Mouse (Mus musculus) midbrain, embryonic 13.5 days (tissue): Measurements from ENCODE around the gene Plxnb1. TPM values are rescaled to one million over a fixed set of nuclear protein-coding genes. Genes with fewer than 3 reads are reported as not detected.

ENCODE experiments used
- ATAC-seq: fragments of 200-750 bp; cut with Nextera tagmentation; 2 replicates; pipeline ENCODE4 v1.8.0; 2017; ENCODE audit warnings: mild to moderate bottlenecking, moderate TSS enrichment, moderate library complexity
- H3K27ac ChIP-seq: fragments of 300-500 bp; sonication (generic); 2 replicates; pipeline ENCODE4 v1.5.1; 2015; ENCODE audit warnings: inconsistent platforms, mild to moderate bottlenecking, moderate library complexity
- H3K27me3 ChIP-seq: fragments of 300-500 bp; sonication (generic); 2 replicates; pipeline ENCODE4 v1.6.1; 2015; ENCODE audit warnings: mild to moderate bottlenecking, inconsistent platforms
- H3K36me3 ChIP-seq: fragments of 300-500 bp; sonication (generic); 2 replicates; pipeline ENCODE4 v1.6.1; 2015; ENCODE audit warnings: mild to moderate bottlenecking, inconsistent platforms
- H3K4me1 ChIP-seq: fragments of 300-500 bp; sonication (generic); replicated peaks from 2 replicates; pipeline ENCODE4 v1.6.1; 2015; ENCODE audit warnings: inconsistent platforms
- H3K4me2 ChIP-seq: fragments of 300-500 bp; sonication (generic); replicated peaks from 2 replicates; pipeline ENCODE4 v1.6.1; 2015; ENCODE audit warnings: moderate library complexity, mild to moderate bottlenecking, inconsistent platforms
- H3K4me3 ChIP-seq: fragments of 300-500 bp; sonication (generic); replicated peaks from 2 replicates; pipeline ENCODE4 v1.5.1; 2015; ENCODE audit warnings: mild to moderate bottlenecking, inconsistent platforms
- H3K9ac ChIP-seq: fragments of 300-500 bp; sonication (generic); replicated peaks from 2 replicates; pipeline ENCODE4 v1.6.1; 2015; ENCODE audit warnings: mild to moderate bottlenecking, inconsistent platforms
- H3K9me3 ChIP-seq: fragments of 300-500 bp; sonication (generic); 2 replicates; pipeline ENCODE4 v1.6.1; 2016; ENCODE audit warnings: mild to moderate bottlenecking, inconsistent platforms
- WGBS: fragments of 180-500 bp; shearing (Covaris S2); methylation state at CpG from one replicate; pipeline ENCODE4 v1.1.7; 2015; 5-methylcytosine and 5-hydroxymethylcytosine counted together
- polyA plus RNA-seq: library from polyadenylated mRNA; unstranded; fragments of >200 nt; fragmentation: Nextera tagmentation; extraction: Ambion mirVana; gene quantifications from 2 replicates; pipeline ENCODE4 v1.2.1, GENCODE M21; 2015

The Plxnb1 gene
- polyA plus RNA-seq, 1 experiment from 2014 or later, result 33.3 TPM

DNA sequence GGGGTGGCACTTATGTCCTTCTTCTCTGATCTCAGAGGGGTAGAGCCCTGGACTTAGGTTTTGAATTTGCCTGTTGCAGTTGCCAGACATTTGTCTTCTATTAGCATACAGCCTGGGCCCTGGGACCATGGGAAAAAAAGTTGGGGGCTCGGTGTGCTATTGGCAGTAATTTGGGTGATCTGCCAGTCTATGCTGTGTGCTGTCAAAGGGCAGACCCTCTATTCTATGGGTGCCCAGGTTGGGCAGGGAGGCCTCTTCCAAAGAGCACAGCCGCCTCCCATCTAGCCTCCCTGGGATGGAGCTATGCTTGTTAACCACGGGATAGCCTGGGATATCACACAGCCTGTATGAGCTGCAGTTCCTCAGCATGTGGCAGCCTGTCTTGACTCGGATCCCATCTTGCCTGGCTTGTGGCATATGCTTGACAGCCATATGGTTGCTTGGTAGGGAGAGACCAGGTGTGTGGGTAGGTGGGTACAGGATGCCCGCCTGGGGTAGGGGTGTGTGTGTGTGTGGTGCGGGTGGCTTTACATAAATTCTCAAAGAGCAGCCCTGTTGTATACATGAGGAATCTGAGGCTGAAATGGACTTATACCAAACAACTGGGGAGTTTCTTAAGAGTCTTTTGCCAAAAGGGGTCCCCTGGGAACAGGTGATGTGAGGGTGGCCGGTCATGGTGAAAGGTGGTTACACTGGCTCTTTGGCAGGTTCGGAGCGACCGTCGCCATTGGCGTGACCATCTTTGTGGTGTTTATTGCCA lies 39.7 kb upstream of the Plxnb1 start:
- H3K27me3 ChIP-seq, result no peaks in the 10 kb centered on the region
- peaks cover 25% of the 10 kb centered on the region for H3K4me1 ChIP-seq
- WGBS, result 88% methylated on average over 12 of the region's 12 CpGs
- H3K9me3 ChIP-seq, result no peaks in the 10 kb centered on the region
- peak overlapping the region; percentile 55 for H3K9ac ChIP-seq
- H3K36me3 ChIP-seq, result peaks cover 36% of the 10 kb centered on the region
- peak overlapping the region; percentile 34 for H3K4me3 ChIP-seq
- peak overlapping the region; percentile 50 for H3K4me2 ChIP-seq
- peak overlapping the region; percentile 30; the same call in 1 of the 2 replicates for H3K27ac ChIP-seq
- no peak for ATAC-seq

DNA sequence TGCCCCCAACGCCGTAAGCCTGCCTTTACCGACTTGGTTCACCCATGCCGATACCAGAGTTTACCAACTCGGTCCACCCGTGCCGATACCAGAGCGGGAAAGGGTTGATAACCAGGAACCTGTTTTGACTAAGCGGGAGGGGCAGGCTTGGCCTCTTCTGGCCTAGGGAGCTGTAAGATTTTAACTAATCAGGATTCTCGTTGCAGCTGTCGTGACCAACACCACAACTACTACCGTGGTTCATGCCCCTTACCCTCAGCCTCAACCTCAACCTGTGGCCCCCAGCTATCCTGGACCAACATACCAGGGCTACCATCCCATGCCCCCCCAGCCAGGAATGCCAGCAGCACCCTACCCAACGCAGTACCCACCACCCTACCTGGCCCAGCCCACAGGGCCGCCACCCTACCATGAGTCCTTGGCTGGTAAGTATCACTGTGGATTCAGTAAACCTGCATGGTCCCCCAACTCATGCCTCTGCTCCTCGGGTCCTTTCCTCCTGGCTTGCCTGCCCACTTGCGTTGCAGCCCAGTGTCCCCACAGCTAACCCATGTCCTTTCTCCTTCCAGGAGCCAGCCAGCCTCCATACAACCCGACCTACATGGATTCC lies 39.0 kb upstream of the Plxnb1 start:
- no peaks in the 10 kb centered on the region for H3K27me3 ChIP-seq
- 94% methylated on average over 17 of the region's 17 CpGs for WGBS
- no peak overlapping the region for H3K27ac ChIP-seq
- 0 out of 2 replicates have a peak overlapping the region, but pooled peaks have one; percentile 25 for H3K9ac ChIP-seq
- no peaks in the 10 kb centered on the region for H3K9me3 ChIP-seq
- no peak overlapping the region for H3K4me2 ChIP-seq
- ATAC-seq, result no peak
- peaks cover 44% of the 10 kb centered on the region for H3K36me3 ChIP-seq
- H3K4me3 ChIP-seq, result no peak overlapping the region
- H3K4me1 ChIP-seq, result peaks cover 25% of the 10 kb centered on the region

DNA sequence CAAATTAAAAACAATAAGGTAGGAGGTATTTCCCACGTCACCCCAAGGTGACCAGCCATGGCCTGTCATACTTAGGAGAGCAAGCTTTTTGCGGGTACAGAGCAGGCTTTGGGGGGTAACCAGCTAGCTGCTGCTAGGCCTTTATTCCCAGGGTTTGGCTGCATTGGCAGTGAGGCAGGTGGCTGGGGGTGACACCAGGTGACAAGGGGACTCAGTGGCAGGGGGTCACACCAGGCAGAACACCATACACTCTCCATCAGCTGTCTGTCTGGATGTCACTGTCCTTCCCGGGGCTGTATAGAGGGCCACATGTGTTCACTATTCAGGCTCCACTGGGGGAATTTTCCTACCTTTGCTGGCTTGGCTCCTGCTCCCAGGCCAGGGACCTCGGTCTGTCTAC lies 38.3 kb upstream of the Plxnb1 start:
- Histone ChIP-seq H3K4me2 (no peak overlapping the region), H3K27me3 (no peaks in the 10 kb centered on the region), H3K9ac (no peak overlapping the region), H3K4me3 (no peak overlapping the region), H3K9me3 (no peaks in the 10 kb centered on the region), H3K36me3 (peaks cover 48% of the 10 kb centered on the region), H3K4me1 (peaks cover 25% of the 10 kb centered on the region), H3K27ac (no peak overlapping the region)
- no peak for ATAC-seq
- 92% methylated on average over 4 of the region's 4 CpGs for WGBS

DNA sequence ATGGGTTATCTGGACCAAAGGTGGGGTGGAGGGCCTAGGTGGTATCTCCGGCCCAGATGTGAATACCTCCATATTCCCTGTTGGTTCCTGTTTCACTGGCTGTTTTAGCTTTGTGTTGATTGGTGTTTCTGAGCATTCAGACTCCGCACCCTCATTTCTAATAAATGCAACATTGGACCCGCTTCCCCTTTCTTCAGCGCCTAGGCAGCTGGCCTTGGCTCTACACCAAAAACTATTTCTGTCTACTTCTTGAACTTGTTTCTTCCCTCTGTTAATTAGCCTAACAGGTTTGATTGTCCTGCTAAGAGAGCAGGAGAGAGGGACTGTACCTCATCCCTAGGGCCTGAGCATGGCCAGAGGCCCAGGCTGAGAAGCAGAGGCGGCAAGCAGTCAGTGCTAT lies 37.6 kb upstream of the Plxnb1 start:
- peaks cover 53% of the 10 kb centered on the region for H3K36me3 ChIP-seq
- no peak for ATAC-seq
- H3K9ac ChIP-seq, result no peak overlapping the region
- no peaks in the 10 kb centered on the region for H3K27me3 ChIP-seq
- H3K4me2 ChIP-seq, result no peak overlapping the region
- no peak overlapping the region for H3K27ac ChIP-seq
- no peak overlapping the region for H3K4me3 ChIP-seq
- 95% methylated on average over 5 of the region's 5 CpGs for WGBS
- peaks cover 25% of the 10 kb centered on the region for H3K4me1 ChIP-seq
- H3K9me3 ChIP-seq, result no peaks in the 10 kb centered on the region

DNA sequence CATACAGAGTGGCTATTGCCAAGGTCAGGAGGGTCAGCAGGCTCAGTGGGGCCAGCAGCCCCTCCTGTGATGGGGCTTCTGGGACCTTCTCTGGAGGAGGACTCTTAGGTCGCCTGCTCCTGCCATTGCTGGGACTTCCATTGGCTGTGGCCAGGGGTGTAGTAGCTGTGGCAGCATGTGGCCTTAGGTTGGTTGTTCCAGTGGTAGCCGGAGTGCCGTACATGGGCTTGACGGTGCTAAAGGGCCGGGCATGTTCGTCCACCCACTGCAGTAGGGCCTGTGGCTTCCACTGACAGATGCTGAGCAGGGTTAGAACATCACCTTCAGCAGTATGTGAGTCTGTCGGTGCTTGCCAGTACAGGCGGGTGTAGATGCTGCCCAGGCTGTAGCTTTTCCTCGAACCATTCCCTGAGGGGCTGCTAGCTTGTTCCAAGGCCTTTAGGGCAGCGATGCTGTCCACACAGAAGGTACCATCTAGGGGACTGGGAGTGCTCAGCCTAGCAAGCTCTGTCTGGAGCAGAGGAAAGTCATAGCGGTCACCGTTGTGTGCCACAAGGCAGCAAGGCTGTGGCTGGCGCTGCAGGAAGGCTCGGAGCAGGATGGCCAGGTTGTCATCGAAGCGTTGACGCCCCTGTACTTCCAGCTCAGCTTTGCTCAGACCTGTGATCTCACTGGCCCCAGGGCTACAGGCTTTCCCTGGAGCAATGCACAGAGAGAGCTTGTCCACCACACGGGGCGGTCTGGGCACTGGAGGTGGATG lies 37.0 kb upstream of the Plxnb1 start:
- H3K4me3 ChIP-seq, result no peak overlapping the region
- no peaks in the 10 kb centered on the region for H3K9me3 ChIP-seq
- 95% methylated on average over 19 of the region's 19 CpGs for WGBS
- H3K27ac ChIP-seq, result no peak overlapping the region
- H3K9ac ChIP-seq, result peak overlapping the region; percentile 69
- peak overlapping the region; percentile 57; the same call in 1 of the 2 replicates for H3K4me2 ChIP-seq
- no peaks in the 10 kb centered on the region for H3K27me3 ChIP-seq
- ATAC-seq, result no peak
- H3K36me3 ChIP-seq, result peaks cover 59% of the 10 kb centered on the region
- peaks cover 25% of the 10 kb centered on the region for H3K4me1 ChIP-seq

DNA sequence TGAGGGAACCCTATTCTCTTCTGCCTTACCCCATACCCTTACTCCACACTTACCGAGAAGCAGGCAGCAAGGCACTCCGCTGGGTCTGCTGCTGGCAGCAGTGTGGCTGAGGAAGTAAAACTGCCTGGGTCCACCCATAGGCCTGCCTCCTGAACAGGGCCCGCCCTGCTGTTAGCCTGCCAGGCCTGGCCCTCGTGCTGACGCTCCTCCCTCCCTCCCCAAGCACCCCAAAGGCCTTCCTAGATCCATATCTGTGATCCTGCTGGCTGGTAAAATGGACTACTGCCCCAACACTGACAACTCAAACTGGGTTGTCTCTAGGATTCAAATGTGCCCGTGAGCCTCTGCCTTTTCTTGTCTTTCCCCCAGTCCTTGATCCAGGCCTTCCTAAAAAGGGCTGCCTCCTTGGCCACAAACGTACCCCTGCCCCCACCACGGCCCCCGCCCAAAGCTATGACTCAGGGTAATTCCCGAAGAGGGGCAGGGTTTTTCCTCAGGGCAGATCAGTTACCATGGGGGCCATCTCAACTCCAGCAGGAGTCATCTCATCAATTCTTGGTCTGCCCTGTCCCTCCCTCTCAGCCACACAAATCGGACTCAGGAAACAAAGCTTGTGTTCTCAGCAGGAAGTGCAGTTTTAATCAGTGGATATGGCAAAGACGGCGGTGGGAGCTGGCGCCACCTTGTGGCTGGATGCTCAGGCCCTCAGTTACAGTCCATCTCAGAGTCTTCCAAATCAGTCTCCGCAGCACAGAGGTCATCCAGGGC lies 35.9 kb upstream of the Plxnb1 start, which contains the start of gene Trex1:
Trex1 (minus strand) TSS at position 599 of the 768 bp plus-strand sequence.
- Histone ChIP-seq H3K4me2 (peak within 1 kb of the TSS; percentile 57), H3K36me3 (peaks cover 70% of the 10 kb centered on the region)
- WGBS, result 25% methylated on average over 15 of the region's 15 CpGs

DNA sequence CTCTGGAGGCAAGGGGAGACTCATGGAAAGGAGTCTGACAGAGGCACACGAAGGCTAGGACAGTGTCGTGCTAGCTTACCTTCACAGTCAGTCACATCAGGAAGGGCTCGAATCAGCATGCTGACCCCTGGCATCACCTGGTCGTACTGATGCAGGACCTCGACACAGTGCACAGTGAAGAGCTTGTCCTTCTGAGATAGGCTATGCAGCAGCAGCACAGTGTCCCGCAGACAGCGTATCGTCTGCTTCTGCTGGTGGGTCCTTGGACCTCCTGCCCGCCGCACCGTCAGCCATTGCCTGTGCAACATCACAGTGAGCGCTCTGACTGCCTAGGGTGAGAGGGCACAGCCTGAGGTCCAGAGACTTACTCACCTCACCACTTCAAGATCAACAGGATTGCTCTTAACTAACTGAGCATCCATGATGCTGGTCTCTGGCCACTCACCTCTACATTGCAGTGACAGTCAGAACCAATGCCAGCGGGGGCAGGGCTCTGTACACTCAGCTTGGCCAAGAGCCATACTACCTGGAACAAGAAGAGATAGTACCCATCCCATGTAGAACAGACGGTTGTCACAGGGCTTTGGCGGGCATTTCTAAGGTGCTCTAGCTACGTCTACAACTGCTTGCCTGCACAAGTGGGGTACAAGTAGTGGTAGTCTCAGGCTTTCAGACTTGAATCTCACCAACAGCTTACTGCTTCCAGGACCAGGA lies 34.8 kb upstream of the Plxnb1 start:
- Histone ChIP-seq H3K4me2 (no peak overlapping the region), H3K9me3 (no peaks in the 10 kb centered on the region), H3K4me1 (peaks cover 15% of the 10 kb centered on the region), H3K27ac (no peak overlapping the region), H3K9ac (no peak overlapping the region; the same call in 1 of the 2 replicates), H3K36me3 (peaks cover 80% of the 10 kb centered on the region), H3K4me3 (no peak overlapping the region), H3K27me3 (no peaks in the 10 kb centered on the region)
- 93% methylated on average over 16 of the region's 16 CpGs for WGBS
- ATAC-seq, result peak; percentile 22

More for the DNA sequence above, 35.9 kb upstream of the Plxnb1 start, which contains the start of gene Trex1:
- Histone ChIP-seq H3K27ac (peak within 1 kb of the TSS; percentile 80), H3K4me1 (peaks cover 24% of the 10 kb centered on the region), H3K27me3 (no peaks in the 10 kb centered on the region), H3K4me3 (peak within 1 kb of the TSS; percentile 35), H3K9ac (peak within 1 kb of the TSS; percentile 69), H3K9me3 (no peaks in the 10 kb centered on the region)
- peak; percentile 67 for ATAC-seq

DNA sequence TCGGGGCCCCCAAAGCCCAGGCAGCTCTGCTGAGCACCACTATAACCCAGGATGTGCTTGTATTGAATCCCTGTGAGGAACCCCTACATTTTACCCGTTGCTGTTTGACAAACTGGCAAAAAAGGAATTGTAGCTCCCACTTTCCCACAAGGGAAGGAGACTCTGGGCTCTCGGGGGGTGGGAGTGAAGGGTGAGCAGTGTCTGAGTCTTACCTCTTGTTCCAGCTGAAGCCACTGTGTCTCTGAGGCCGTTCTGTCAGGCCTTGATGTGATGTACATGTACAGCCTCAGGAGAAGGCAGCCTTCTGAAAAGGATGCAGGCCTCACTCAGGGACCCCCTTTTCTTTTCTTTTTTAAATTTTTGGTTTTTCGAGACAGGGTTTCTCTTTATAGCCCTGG lies 34.3 kb upstream of the Plxnb1 start:
- 92% methylated on average over 5 of the region's 5 CpGs for WGBS
- no peak overlapping the region for H3K4me2 ChIP-seq
- ATAC-seq, result no peak
- H3K4me3 ChIP-seq, result no peak overlapping the region
- no peak overlapping the region for H3K9ac ChIP-seq
- H3K9me3 ChIP-seq, result no peaks in the 10 kb centered on the region
- no peaks in the 10 kb centered on the region for H3K27me3 ChIP-seq
- H3K4me1 ChIP-seq, result peaks cover 14% of the 10 kb centered on the region
- peaks cover 86% of the 10 kb centered on the region for H3K36me3 ChIP-seq
- no peak overlapping the region for H3K27ac ChIP-seq

DNA sequence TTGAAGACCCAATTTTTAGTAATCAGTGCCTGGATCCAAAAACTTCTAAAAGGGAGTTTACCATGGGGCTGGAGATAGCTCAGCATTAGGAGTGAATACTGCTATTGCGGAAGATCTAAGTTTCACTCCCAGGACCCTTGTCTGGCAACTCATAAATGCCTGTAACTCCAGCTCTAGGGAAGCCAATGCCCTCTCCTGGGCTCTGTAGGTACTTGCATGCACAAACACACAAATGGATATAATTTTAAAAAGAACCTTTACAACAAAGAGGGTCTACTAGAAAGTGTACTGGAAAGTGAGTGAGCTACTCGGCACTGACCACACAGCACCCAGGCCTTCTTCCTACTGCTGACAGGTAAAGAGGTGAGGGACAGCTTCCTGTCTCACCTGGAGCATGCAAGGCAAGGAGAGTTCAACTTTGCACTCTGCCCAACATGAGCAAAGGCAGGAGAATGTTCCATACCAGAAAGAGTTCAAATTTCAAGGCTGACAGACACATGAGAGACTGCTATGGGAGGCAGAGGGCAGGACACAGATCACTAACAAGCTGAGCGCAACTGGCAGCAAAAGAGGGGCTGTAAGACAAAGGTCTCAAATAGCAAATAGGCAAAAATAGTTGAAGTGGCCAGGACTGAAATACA lies 27.0 kb upstream of the Plxnb1 start:
- no peak overlapping the region for H3K9ac ChIP-seq
- no peak overlapping the region for H3K27ac ChIP-seq

DNA sequence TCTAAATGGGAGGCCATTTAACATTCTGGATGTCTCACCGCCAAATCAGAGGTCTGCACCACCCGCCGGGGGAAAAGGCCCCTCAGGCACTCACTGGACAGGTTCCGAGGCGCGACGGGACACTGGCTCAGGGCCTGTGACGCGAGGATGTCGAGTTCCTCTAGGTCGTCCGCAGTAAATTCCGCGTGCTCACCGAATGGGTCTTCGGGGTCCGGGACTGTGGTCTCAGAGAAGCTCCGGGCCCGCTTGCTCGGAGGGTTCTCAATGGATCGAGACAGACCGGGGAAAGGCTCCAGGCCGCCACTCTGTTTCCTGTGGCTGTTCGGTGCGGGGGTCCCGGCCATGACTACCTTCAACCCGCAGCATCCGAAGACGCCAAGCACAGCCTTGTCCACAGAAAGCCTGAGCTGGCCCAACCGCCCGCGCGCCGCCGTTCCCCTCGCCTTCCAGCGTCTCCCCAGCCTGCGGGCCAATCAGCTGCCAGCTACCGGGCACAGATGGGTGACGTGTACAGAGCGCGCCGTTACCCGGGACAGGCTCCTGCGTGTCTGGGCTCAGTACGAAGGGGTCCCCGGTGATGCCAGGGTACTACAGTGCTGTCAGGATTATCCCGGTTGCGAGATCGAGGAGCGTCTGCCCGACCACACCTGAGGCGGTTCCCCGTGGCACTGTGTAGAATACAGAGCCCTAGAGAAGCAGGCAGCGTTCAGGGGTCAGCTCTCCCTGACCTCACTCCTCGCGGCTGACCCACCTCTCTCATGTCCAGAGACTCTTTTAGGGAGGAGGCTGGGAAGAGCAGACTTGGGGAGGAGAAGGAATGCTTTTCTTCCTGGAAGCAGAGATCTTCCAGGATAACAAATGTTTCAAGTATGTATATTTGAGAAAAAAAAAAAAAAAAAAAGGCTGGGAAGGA lies 21.3 kb upstream of the Plxnb1 start, which contains the start of gene Atrip:
Atrip (minus strand) TSS at position 464 of the 913 bp plus-strand sequence.
- peaks cover 33% of the 10 kb centered on the region for H3K36me3 ChIP-seq
- peak within 1 kb of the TSS; percentile 92 for H3K9ac ChIP-seq
- H3K27me3 ChIP-seq, result no peaks in the 10 kb centered on the region
- 0% methylated on average over 57 of the region's 57 CpGs for WGBS
- H3K4me1 ChIP-seq, result peaks cover 25% of the 10 kb centered on the region
- peak within 1 kb of the TSS; percentile 75 for H3K27ac ChIP-seq
- H3K9me3 ChIP-seq, result no peaks in the 10 kb centered on the region
- peak within 1 kb of the TSS; percentile 74 for H3K4me2 ChIP-seq
- peak within 1 kb of the TSS; percentile 92 for H3K4me3 ChIP-seq
- ATAC-seq, result peak; percentile 100

More for the DNA sequence above, 27.0 kb upstream of the Plxnb1 start:
- Histone ChIP-seq H3K36me3 (peaks cover 81% of the 10 kb centered on the region), H3K9me3 (no peaks in the 10 kb centered on the region), H3K4me3 (no peak overlapping the region), H3K27me3 (no peaks in the 10 kb centered on the region), H3K4me1 (peaks cover 15% of the 10 kb centered on the region), H3K4me2 (no peak overlapping the region)
- 93% methylated on average over 3 of the region's 3 CpGs for WGBS
- no peak for ATAC-seq
